Mouse (Mus musculus) left cerebral cortex, adult 2 months (tissue): ENCODE measurements at regions not wholly inside any gene's neighbourhood (a gene's known extent, or its start where the extent isn't known, plus 50 kb on each side); places are given as distances from the start of the nearest gene placed in this dataset.

Experiments
- DNase-seq, 2 experiments: peaks; one replicate each; pipeline ENCODE4 v3.0.0; 2021 to 2022; ENCODE audit warnings: low spot score in 2 of 2, mixed read lengths in 1 of 2; ENCODE audit errors: extremely low spot score in 1 of 2
- H3K27ac ChIP-seq: fragments of 200-600 bp; 2 replicates; pipeline ENCODE4 v1.8.1; 2022
- H3K4me3 ChIP-seq: fragments of 200-600 bp; 2 replicates; pipeline ENCODE4 v1.8.1; 2022
- CTCF ChIP-seq: fragments of 200-600 bp; IDR thresholded peaks from 2 replicates; pipeline ENCODE4 v1.8.1; 2022; ENCODE audit warnings: antibody characterized with exemption, mild to moderate bottlenecking, moderate library complexity
- intact Hi-C: fragments of 180-260 bp; cut with DNase I; formaldehyde crosslinking; loops from one replicate; pipeline ENCODE4 v1.15.1; 2025

DNA sequence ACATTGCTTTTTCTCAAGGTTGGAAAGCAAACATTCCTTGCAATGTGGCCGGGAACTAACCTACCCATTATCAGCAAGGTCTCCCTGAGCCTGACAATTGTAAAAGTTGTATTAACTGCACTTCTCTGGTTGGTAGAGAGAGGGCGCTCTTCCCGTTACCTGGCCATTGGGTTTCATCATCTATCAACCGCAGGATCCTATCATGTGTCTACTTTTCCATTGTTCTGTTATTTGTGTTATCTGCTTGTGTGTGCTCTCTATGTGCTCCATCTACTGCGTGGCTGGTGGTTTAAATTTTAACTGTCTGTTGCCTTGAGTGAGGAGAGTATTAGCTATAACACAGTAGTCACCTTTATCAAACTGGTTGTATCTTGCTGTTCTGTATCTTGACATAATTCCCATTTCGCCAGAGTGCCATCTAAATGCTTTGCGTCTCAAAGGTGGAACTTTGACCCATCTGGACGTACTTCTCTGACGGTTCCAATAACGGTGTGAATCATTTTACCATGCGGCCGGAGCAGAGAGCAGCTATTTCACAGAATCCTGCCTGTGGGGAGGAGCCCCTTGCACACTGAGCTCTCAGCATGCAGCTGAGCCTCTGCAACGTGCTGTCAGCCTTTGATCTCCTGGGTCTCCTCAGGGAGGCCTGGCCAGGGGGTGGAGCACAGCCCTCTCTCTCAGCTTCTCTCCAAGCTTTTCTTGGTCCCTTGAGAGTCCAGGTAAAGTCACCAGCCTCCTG lies 77.5 kb upstream of the A530016L24Rik start:
- intact Hi-C loops: loop anchor here (2.0 kb wide), 1 partner anchor 61 kb away; no protein-coding TSS in a partner anchor
- no peak overlapping the region for H3K27ac ChIP-seq
- peak; percentile 73 for TF ChIP-seq CTCF
- no peak overlapping the region for H3K4me3 ChIP-seq
- DNase-seq: no peak

DNA sequence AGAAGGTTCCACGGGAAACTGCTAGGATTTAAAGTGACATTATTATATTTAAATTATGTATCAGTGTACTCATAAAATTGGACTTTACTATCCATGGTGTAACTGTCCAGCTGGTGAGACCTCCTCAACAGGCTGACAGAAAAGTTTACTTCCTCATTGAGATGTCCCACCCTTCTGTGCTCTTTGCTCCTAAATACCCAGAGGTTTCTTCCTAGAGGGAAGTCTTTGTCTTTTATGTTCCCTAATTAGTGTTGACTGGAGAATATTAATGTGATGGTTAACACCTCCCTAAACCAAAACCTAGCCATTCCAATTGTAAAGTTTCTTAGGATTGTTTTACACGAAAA lies 76.9 kb upstream of the A530016L24Rik start:
- Histone ChIP-seq H3K27ac (no peak overlapping the region), H3K4me3 (no peak overlapping the region)
- intact Hi-C loops: loop anchor here (2.0 kb wide), 1 partner anchor 60 kb away; no protein-coding TSS in a partner anchor
- DNase-seq: no peak
- TF ChIP-seq CTCF: no peak

DNA sequence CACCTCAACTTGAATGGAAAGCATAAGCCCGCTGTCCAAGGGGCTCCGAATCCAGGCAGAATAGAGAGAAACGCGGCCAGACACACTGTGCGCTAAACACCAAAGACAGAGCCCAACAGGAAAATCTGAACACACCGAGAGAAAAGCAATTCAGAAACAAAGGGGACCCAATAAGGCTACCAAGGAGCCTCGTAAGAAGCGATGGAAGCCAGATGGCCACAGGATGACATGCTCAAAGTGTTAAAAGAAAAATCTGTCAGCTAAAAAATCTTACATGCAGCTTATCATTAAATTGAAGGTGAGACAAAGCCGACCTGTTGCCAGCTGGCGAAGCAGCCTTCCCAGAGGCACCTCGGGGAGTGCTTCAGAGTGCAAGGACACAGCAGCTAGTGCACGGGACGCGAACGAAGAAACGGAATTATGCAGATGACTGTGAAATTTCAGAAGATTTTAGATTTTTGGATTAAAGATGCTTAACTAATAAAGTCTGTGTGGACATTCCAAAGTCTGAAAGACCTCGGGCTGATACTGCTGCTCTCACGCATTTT lies 73.2 kb upstream of the A530016L24Rik start:
- no peak for TF ChIP-seq CTCF
- no peak overlapping the region for H3K27ac ChIP-seq
- H3K4me3 ChIP-seq: no peak overlapping the region
- DNase-seq: no peak
- intact Hi-C loops: no loop called here

DNA sequence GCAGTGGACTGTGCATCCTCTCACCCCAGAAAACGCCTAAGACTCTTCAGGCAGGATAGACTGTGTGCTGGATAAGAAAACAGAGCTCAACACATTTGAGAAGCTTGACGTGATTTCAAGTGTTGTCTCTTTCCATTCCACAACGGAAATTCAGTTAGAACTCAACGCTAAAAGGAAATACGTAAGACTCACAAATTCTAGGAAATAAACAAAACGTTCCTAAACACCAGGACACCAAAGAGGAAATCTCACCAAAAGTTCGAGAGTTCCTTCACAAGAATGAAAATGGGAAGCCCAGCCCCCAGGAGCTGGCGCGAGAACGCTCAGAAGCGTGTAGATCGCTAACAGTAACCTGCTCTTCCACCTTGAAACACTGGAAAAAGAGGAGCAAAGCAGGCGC lies 72.7 kb upstream of the A530016L24Rik start:
- Histone ChIP-seq H3K27ac (no peak overlapping the region), H3K4me3 (no peak overlapping the region)
- intact Hi-C loops: no loop called here
- no peak for DNase-seq
- TF ChIP-seq CTCF: no peak

DNA sequence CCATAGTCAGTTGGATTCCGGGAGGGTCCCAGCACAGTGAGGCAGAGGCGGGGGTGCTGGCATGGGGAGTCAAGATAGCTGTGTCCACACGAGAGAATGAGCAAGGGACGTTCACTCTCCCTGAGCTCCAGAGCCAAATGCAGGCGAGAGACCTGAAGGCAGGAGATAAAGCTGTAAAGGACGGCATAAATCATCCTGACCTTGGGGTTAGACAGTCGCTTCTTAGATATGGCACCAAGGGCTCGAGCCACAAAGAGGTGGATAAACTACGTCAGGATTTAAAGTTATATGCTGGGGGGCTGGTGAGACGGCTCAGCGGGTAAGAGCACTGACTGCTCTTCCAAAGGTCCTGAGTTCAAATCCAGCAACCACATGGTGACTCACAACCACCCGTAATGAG lies 70.6 kb upstream of the A530016L24Rik start:
- TF ChIP-seq CTCF: no peak
- H3K4me3 ChIP-seq: no peak overlapping the region
- intact Hi-C loops: no loop called here

DNA sequence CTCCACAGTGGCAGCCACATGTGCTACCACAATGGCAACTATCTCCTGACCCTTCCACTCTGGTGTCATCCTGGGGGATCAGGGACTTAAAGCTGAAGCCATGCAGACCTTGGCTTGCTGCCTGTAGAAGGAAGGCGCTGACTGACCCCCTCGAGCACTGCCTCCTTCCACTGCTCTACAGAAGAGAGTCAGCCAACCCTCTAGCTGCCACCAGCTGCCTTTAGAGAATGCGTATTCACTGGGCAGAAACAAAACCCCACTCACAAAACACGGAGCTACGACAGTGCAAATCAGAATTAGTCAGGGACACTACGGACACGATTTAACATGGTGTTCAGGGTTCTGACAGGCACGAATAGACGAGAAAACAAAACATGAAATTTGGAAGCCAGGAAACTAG lies 67.1 kb upstream of the A530016L24Rik start:
- H3K27ac ChIP-seq: no peak overlapping the region
- no peak for DNase-seq
- intact Hi-C loops: no loop called here
- TF ChIP-seq CTCF: no peak
- no peak overlapping the region for H3K4me3 ChIP-seq

More for the DNA sequence above, 70.6 kb upstream of the A530016L24Rik start:
- DNase-seq: no peak
- no peak overlapping the region for H3K27ac ChIP-seq

DNA sequence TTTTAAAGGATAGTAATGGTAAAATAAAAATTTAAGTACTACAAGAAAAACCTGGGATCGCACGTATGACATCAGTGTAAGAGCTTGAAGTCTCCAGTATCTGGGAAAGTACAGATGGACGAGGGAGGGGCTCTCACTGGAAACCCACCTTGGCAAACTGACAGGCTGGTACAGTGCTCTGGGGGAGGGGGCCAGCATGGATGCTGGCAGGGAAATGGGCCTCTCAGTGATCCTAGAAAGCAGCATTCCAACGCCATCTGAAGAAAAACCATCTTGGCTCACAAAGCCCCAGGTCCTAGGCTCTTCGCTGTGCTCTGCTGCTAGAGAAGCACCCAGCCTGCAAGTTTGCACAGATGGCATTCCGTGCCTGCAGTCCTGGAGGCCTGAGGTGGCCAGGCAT lies 65.1 kb upstream of the A530016L24Rik start:
- no peak for DNase-seq
- no peak overlapping the region for H3K27ac ChIP-seq
- no peak for TF ChIP-seq CTCF

DNA sequence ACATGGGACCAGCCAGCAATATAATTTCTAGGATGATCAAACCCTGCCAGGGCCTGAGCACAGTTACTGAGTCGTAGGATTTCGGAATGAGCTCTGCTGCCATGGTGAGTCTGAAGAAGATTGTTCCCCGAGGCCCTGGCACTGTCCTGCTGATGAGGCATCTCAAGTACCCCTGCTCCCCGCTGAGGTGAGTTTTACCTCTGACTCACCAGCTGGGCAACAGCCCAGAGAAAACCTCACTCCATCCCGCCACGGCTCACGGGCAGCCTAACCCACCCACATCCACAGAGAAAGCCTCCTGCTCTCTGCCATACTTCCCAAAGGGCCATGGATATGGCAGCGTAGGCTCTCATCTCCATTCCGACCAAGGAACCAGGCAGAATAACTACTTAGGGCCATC lies 62.6 kb upstream of the A530016L24Rik start:
- no peak for TF ChIP-seq CTCF
- Histone ChIP-seq H3K27ac (no peak overlapping the region), H3K4me3 (no peak overlapping the region)
- DNase-seq: peak in 1 of 2 experiments; percentile 42
- intact Hi-C loops: no loop called here

More for the DNA sequence above, 65.1 kb upstream of the A530016L24Rik start:
- no peak overlapping the region for H3K4me3 ChIP-seq
- intact Hi-C loops: no loop called here

DNA sequence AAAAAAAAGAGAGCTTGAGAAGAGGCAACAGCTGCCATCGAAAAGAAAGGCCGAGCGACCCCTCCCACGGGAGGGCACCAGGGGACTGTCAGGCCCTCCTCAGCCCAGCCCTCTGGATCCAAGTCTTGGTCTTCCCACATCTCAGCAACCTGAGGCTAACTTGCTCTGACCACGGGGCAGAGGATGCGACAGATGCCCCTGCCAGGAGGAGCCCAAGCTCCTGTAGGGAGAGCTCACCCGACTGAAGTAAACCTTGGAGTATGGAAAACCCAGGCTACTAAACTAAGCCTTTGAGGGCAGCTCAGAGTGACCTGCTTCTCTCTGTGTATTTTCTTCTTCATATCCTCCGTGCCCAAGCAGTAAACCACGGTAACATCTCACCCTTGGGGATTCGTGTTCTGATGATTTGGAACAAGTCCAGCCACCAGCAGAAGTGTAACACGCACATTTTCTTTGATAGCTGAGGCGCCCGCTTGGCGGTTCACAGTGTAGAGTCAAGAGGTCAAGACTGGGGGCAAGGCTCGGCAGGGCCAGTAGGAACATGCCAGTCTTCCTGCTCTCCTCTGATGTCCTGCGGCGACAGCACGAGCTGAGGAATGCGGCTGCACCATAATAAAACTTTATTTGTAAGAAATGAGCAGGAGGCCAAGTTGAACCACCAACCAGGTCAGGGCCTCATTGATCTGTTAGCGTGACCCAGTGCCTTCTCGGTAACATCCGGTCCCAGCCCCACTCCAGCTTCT lies 59.0 kb upstream of the A530016L24Rik start:
- Histone ChIP-seq H3K27ac (no peak overlapping the region), H3K4me3 (no peak overlapping the region)
- DNase-seq: no peak
- intact Hi-C loops: no loop called here
- TF ChIP-seq CTCF: no peak

DNA sequence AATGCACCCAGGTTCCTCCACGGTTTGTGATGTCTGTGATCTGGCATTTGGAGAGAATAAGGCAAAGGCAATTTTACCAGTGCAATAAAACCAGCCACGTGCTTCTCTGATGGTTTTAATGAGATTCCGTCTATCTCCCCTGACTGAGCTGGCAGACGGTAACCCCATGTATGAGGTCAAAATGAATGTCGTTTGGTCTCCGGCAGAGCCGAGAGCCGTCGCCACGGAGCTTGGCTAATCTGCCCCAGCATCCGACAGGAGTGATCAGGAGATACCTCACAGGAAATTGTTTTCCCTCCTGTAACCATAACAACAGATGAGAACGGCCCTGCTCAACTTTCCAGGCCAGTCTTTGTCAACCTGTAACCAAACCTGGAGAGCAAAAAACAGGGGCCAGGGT lies 55.9 kb upstream of the A530016L24Rik start:
- Histone ChIP-seq H3K4me3 (no peak overlapping the region), H3K27ac (no peak overlapping the region)
- DNase-seq: no peak
- no peak for TF ChIP-seq CTCF
- intact Hi-C loops: no loop called here

DNA sequence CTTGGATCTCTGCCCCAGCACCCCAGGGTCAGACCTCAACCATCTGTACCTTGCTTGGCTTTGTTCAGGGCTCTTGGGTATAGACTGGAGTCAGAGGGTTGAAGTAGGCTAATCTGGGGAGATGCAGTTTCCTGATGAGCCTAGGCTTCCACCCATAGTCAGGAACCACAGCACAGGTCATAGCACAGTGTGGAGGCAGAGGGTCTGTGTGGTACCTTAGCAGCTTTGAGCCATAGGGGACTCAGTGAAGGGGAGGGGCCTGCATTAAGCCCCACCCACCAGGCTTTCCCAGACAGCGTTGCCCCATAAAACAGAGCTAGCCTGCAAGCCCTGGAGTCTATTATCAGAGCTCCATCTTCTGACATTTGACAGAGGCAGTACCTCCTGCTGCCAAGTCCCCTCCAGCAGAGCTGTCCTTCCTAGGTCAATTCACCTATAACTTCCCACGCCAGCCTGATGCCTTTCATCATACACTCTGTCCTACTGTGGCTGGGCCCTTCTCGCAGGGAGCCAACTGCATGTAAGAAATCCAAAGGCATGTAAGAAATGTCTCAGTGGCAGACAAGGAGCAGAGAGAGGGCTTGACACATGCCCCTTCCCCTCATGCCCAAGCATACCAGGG lies 54.5 kb upstream of the A530016L24Rik start:
- TF ChIP-seq CTCF: no peak
- intact Hi-C loops: no loop called here
- Histone ChIP-seq H3K4me3 (no peak overlapping the region), H3K27ac (no peak overlapping the region)
- no peak for DNase-seq

DNA sequence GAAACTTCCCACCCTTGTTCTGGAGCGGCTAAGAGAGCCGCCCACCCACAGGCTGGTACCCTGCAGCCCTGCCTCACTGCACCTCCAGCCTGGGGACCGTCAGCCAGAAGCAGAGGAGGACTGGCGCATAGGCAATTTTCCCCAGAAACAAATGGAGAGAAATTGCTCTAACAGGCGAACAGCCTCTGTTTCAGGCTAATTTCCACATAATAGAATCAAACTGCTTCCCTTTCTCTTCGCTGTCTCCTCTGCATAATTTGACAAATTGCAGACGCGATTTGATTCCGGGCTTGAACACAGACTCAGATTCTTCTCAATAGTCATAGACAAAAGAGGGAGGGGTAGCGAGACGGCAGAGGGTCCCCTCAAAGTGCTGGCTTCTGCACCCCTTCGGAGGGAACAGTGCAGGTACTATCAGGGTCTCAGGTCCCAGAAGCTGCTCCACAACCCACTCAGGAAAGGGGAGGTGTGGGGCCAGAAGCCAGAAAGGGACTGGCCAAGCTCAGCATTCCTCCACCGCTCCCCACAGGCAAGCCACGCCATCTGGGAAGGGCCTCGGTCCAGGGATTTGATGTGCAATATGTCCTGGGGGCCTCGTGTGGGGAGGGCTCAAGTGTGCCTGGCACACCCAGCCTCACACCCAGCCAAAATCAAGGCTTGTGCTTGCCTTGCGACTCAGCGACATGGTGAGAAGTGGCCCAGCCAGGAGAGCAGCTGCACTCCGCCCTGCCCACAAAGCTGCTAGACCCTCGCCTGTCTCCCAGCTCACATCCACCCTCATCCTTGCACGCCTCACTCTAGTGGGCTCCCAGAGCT lies 53.7 kb upstream of the A530016L24Rik start:
- H3K4me3 ChIP-seq: no peak overlapping the region
- DNase-seq: no peak
- no peak for TF ChIP-seq CTCF
- intact Hi-C loops: no loop called here
- H3K27ac ChIP-seq: no peak overlapping the region
